Mouse (Mus musculus): ENCODE measurements around the gene Fndc8.

Fndc8 gene

GRCm38 (mm10) chr11:82869506-82870172 lies 22.3 kb upstream of the Fndc8 start:
- DNase-seq (ENCODE audit: low spot score), result no peak

- peak; percentile 36 for DNase-seq (ENCODE audit: low spot score)
Observed at GRCm38 (mm10) chr11:82870173-82871030, 21.5 kb upstream of the Fndc8 start.

- peak; percentile 98 for DNase-seq (ENCODE audit: low spot score)
Observed at GRCm38 (mm10) chr11:82871031-82871446, 20.9 kb upstream of the Fndc8 start, which contains the start of gene Rffl. Gene Rffl, minus strand, starts transcription at chr11:82871210.

GRCm38 (mm10) chr11:82874924-82875323 lies 17.0 kb upstream of the Fndc8 start:
- no peak for DNase-seq (ENCODE audit: low spot score)

- DNase-seq (ENCODE audit: low spot score), result no peak
Observed at GRCm38 (mm10) chr11:82875631-82876030, 16.3 kb upstream of the Fndc8 start.

- no peak for DNase-seq (ENCODE audit: low spot score)
Observed at GRCm38 (mm10) chr11:82877726-82878344, 14.1 kb upstream of the Fndc8 start.

- DNase-seq (ENCODE audit: low spot score), result no peak
Observed at GRCm38 (mm10) chr11:82883180-82883579, 8.7 kb upstream of the Fndc8 start.

GRCm38 (mm10) chr11:82886559-82886958 lies 5.4 kb upstream of the Fndc8 start:
- DNase-seq (ENCODE audit: low spot score), result no peak

- no peak for DNase-seq (ENCODE audit: low spot score)
Observed at GRCm38 (mm10) chr11:82888491-82888946, 3.4 kb upstream of the Fndc8 start.

GRCm38 (mm10) chr11:82889524-82890341 lies 2.2 kb upstream of the Fndc8 start:
- DNase-seq (ENCODE audit: low spot score), result peak; percentile 19

- peak; percentile 94 for DNase-seq (ENCODE audit: low spot score)
Observed at GRCm38 (mm10) chr11:82890342-82890762, 1.6 kb upstream of the Fndc8 start, which contains the start of gene Rad51d. Gene Rad51d, minus strand, starts transcription at chr11:82890614.

- no peak for DNase-seq (ENCODE audit: low spot score)
Observed at GRCm38 (mm10) chr11:82897478-82897877, 5.6 kb downstream of the Fndc8 start.

GRCm38 (mm10) chr11:82899720-82900119 lies 7.8 kb downstream of the Fndc8 start:
- DNase-seq (ENCODE audit: low spot score), result no peak

GRCm38 (mm10) chr11:82901606-82902310 lies 9.8 kb downstream of the Fndc8 start:
- DNase-seq (ENCODE audit: low spot score), result no peak

- no peak for DNase-seq (ENCODE audit: low spot score)
Observed at GRCm38 (mm10) chr11:82904952-82905351, 13.0 kb downstream of the Fndc8 start.

GRCm38 (mm10) chr11:82905816-82906215 lies 13.9 kb downstream of the Fndc8 start:
- no peak for DNase-seq (ENCODE audit: low spot score)

GRCm38 (mm10) chr11:82907651-82908607 lies 16.0 kb downstream of the Fndc8 start, which contains the start of gene Nle1:
Gene Nle1, minus strand, starts transcription at chr11:82908411.
- DNase-seq (ENCODE audit: low spot score), result peak; percentile 98

GRCm38 (mm10) chr11:82908608-82908989 lies 16.7 kb downstream of the Fndc8 start:
- no peak for DNase-seq (ENCODE audit: low spot score)

- DNase-seq (ENCODE audit: low spot score), result no peak
Observed at GRCm38 (mm10) chr11:82910250-82910649, 18.3 kb downstream of the Fndc8 start, which contains the start of gene Unc45b. Gene Unc45b, plus strand, starts transcription at chr11:82910550.
